9 mouse cellular contexts compared by ENCODE assay signal in the genomic region with DNA sequence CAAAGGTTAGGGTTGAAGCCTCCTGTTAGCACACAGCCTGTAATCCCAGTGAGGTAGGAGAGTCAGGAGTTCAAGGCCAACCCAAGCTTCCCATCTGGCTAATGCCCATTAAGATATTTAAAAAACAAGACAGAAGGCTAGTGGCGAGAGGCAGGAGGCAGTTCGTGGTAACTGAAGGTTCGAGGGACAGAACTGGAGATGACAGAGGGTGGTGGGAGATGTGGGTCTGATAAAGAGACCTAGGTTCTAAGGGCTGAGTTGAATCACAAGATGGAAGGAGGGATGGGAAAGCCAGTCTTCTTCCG. TPM values are rescaled to one million over a fixed set of nuclear protein-coding genes. Genes with fewer than 3 reads are reported as not detected.
DNase-seq lines count a peak whose midpoint lies in the region; ATAC-seq and TF ChIP-seq lines count a peak whose summit lies in the region.
"Had no signal": no experiment of that assay in that cellular context is flagged by ENCODE, and none has a peak within 500 bp of the region (broad histone marks: within the 10 kb centered on the region; RNA-seq: fewer than 3 reads in every experiment).

A gene (plus strand): TSS at position 301 of the 305 bp plus-strand sequence.

- no peaks in the 10 kb centered on the region for H3K9me3 ChIP-seq in hindbrain, postnatal 0 days (ENCODE audit: low read length)
- no peaks in the 10 kb centered on the region for H3K9me3 ChIP-seq in midbrain, embryonic 10.5 days (replicated peaks)

- WGBS in kidney, adult 2 months: 62% methylated on average over 4 of the region's 4 CpGs
- WGBS in hindbrain, postnatal 0 days: 17% methylated on average over 4 of the region's 4 CpGs
- 26% methylated on average over 4 of the region's 4 CpGs for WGBS in midbrain, embryonic 10.5 days

- H3K4me2 ChIP-seq in hindbrain, postnatal 0 days (ENCODE audit: low read depth, low read length): peak within 1 kb of the TSS; percentile 81

- H3K27ac ChIP-seq in kidney, adult 2 months (ENCODE audit: insufficient read depth, low read depth, low read length): no peak within 1 kb of the TSS
- H3K27ac ChIP-seq in cortical plate, adult 2 months (ENCODE audit: insufficient read depth, low read length): peak within 1 kb of the TSS; percentile 16
- peak within 1 kb of the TSS; percentile 69 for H3K27ac ChIP-seq in hindbrain, postnatal 0 days
- H3K27ac ChIP-seq in midbrain, embryonic 10.5 days (replicated peaks): peak within 1 kb of the TSS; percentile 89

- TF ChIP-seq POLR2A in kidney, adult 2 months (IDR thresholded peaks at IDR 0.05; ENCODE audit: low read depth, low read length): no peak
- TF ChIP-seq POLR2A in cortical plate, adult 2 months (IDR thresholded peaks at IDR 0.05; ENCODE audit: extremely low read depth, insufficient read depth, low read length): no peak

- no peak for TF ChIP-seq CTCF in kidney, adult 2 months (conservative IDR thresholded peaks at IDR 0.05; ENCODE audit: insufficient read depth, insufficient read length, low read depth, low read length)
- TF ChIP-seq CTCF in cortical plate, adult 2 months (IDR thresholded peaks at IDR 0.05; ENCODE audit: extremely low read depth, insufficient read depth, low read length): no peak
- no peak for TF ChIP-seq CTCF in hindbrain, postnatal 0 days (IDR thresholded peaks at IDR 0.05; ENCODE audit: low read depth)

- no peaks in the 10 kb centered on the region for H3K36me3 ChIP-seq in kidney, adult 2 months (ENCODE audit: control insufficient read depth, insufficient read depth, low read length)
- H3K36me3 ChIP-seq in hindbrain, postnatal 0 days (ENCODE audit: insufficient read depth, low read length): peaks cover 3% of the 10 kb centered on the region; the same call in 1 of the 2 replicates
- peaks cover 17% of the 10 kb centered on the region for H3K36me3 ChIP-seq in midbrain, embryonic 10.5 days

- peak within 1 kb of the TSS; percentile 61 for H3K9ac ChIP-seq in hindbrain, postnatal 0 days (replicated peaks; ENCODE audit: low read length)

- H3K4me3 ChIP-seq in kidney, adult 2 months (ENCODE audit: insufficient read depth, low read depth, low read length): peak within 1 kb of the TSS; percentile 45
- H3K4me3 ChIP-seq in cortical plate, adult 2 months (ENCODE audit: insufficient read depth, low read length): peak within 1 kb of the TSS; percentile 40
- peak within 1 kb of the TSS; percentile 50 for H3K4me3 ChIP-seq in hindbrain, postnatal 0 days (ENCODE audit: low read length)
- peak within 1 kb of the TSS; percentile 82 for H3K4me3 ChIP-seq in midbrain, embryonic 10.5 days

- no peak for DNase-seq in kidney, adult 2 months
- DNase-seq in kidney, adult 8-10 months: no peak
- no peak for DNase-seq in hindbrain, postnatal 0 days (ENCODE audit: low spot score)
- DNase-seq in midbrain, embryonic 10.5 days (ENCODE audit: low spot score): no peak
- no peak for DNase-seq in cerebellum, adult 11 months
- no peak for DNase-seq in c-Kit-positive CD71-positive TER-119-positive erythroid progenitor cells, embryonic 14.5 days (ENCODE audit: low spot score)
- no peak for DNase-seq in adrenal gland, adult 8-10 months
- DNase-seq: gastrocnemius, postnatal 10 days had no signal

- ATAC-seq in hindbrain, postnatal 0 days: no peak

- no peaks in the 10 kb centered on the region for H3K4me1 ChIP-seq in kidney, adult 2 months (ENCODE audit: control insufficient read depth, insufficient read depth, low read length)
- no peaks in the 10 kb centered on the region for H3K4me1 ChIP-seq in cortical plate, adult 2 months (ENCODE audit: control insufficient read depth, insufficient read depth, low read length)
- H3K4me1 ChIP-seq in hindbrain, postnatal 0 days (ENCODE audit: insufficient read depth, low read length): peaks cover 13% of the 10 kb centered on the region; the same call in 1 of the 2 replicates
- peaks cover 43% of the 10 kb centered on the region for H3K4me1 ChIP-seq in midbrain, embryonic 10.5 days

- peaks cover 3% of the 10 kb centered on the region for H3K27me3 ChIP-seq in kidney, adult 2 months (replicated peaks; ENCODE audit: control insufficient read depth, insufficient read depth, low read length)
- H3K27me3 ChIP-seq in hindbrain, postnatal 0 days (ENCODE audit: insufficient read depth, low read length): no peaks in the 10 kb centered on the region
- peaks cover 57% of the 10 kb centered on the region for H3K27me3 ChIP-seq in midbrain, embryonic 10.5 days (ENCODE audit: low read depth, poor library complexity, severe bottlenecking)

RNA-seq across cellular contexts. Expression of the gene that starts here (rescaled TPM):
- 0.15 and 0.33 TPM in 2 replicates for polyA plus RNA-seq in kidney, adult 2 months (2012; rRNA removed)
- 45.9 and 52.6 TPM in 2 replicates for polyA plus RNA-seq in cortical plate, adult 2 months (2012; rRNA removed)
- total RNA-seq in hindbrain, postnatal 0 days (2014; rRNA removed): 40.5 and 57.3 TPM in 2 replicates
- polyA plus RNA-seq in hindbrain, postnatal 0 days (2015; fragmentation: Nextera tagmentation; extraction: Ambion mirVana): 31.3 and 37.6 TPM in 2 replicates
- polyA plus RNA-seq in midbrain, embryonic 10.5 days (2016; fragmentation: Nextera tagmentation; extraction: Ambion mirVana): 6.6 and 8.4 TPM in 2 replicates
- total RNA-seq in adrenal gland, adult 8-10 months (2022): 1 to 10 TPM in 2 of 4 experiments, under 1 TPM in 2; 0.15 to 1.4 (median 1.1) TPM

Comparison
In these comparisons a context has a peak if more than half of its experiments do, and no peak if none do; other contexts are left out.
1. RNA of the gene that starts here (total RNA-seq): 40.5 to 57.3 TPM in hindbrain, postnatal 0 days; 0.15 to 1.4 TPM in adrenal gland, adult 8-10 months; every median in the first group is over 10 times any median in the second.
2. Peak in every context shown above with its lines, with median percentiles within 50 percentile points of each other: H3K4me3 ChIP-seq.